Mouse (Mus musculus): ENCODE results near the gene Twf1.

DNA sequence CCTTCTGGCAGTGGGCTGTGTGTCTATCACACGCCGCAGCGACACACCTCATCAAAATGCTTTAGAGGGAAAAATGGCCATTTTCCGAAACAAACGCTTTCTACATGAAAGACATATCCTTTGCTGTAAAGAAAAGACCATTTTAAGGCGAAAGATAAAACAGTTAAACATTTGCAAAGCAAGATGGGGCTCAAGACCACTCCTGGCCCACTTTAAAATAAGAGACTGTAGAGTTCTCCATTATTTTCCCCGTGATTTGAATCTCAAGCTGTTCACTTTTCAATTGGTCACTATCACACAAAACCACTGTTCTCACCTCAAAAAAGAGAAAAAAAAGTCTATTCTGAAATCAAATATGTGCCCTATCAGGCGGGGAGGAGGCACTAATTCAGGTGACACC, 394 bp upstream of the Twf1 start:
- TF ChIP-seq CTCF (IDR thresholded peaks at IDR 0.05) (no peak), EP300 (IDR thresholded peaks at IDR 0.05; ENCODE audit: insufficient read depth, low read depth, low read length) (no peak), POLR2A (IDR thresholded peaks at IDR 0.05; ENCODE audit: insufficient read depth, low read depth, low read length) (no peak)
